Mouse (Mus musculus): ENCODE measurements around the gene Pik3ap1. TPM values are rescaled to one million over a fixed set of nuclear protein-coding genes. Genes with fewer than 3 reads are reported as not detected.

Pik3ap1 gene
- polyA plus RNA-seq, 1 experiment from 2014 or later: 8.6 TPM

GRCm38 (mm10) chr19:41303933-41304332 lies 81.0 kb downstream of the Pik3ap1 start:
- H3K27ac ChIP-seq (ENCODE audit: low read length): no peak overlapping the region
- 74% methylated on average over 3 of the region's 3 CpGs for WGBS
- H3K27me3 ChIP-seq (ENCODE audit: control insufficient read depth, insufficient read depth, low read length): no peaks in the 10 kb centered on the region
- H3K9me3 ChIP-seq (replicated peaks; ENCODE audit: control insufficient read depth, low read length): no peaks in the 10 kb centered on the region
- no peak for ATAC-seq (ENCODE audit: insufficient read depth, low FRiP score)
- H3K9ac ChIP-seq (ENCODE audit: low read length): no peak overlapping the region
- H3K4me1 ChIP-seq (ENCODE audit: control insufficient read depth, insufficient read depth, low read length): no peaks in the 10 kb centered on the region
- H3K4me3 ChIP-seq (replicated peaks; ENCODE audit: low read length): no peak overlapping the region
- no peaks in the 10 kb centered on the region for H3K36me3 ChIP-seq (ENCODE audit: control insufficient read depth, insufficient read depth, low read length)
- H3K4me2 ChIP-seq (ENCODE audit: low read depth, low read length): no peak overlapping the region

GRCm38 (mm10) chr19:41303433-41303832 lies 81.5 kb downstream of the Pik3ap1 start:
- WGBS: 51% methylated on average over 6 of the region's 6 CpGs
- no peak overlapping the region for H3K4me2 ChIP-seq (ENCODE audit: low read depth, low read length)

GRCm38 (mm10) chr19:41301856-41302255 lies 83.0 kb downstream of the Pik3ap1 start:
- Histone ChIP-seq H3K36me3 (ENCODE audit: control insufficient read depth, insufficient read depth, low read length) (no peaks in the 10 kb centered on the region), H3K9me3 (replicated peaks; ENCODE audit: control insufficient read depth, low read length) (no peaks in the 10 kb centered on the region), H3K4me3 (replicated peaks; ENCODE audit: low read length) (no peak overlapping the region), H3K4me2 (ENCODE audit: low read depth, low read length) (no peak overlapping the region), H3K27ac (ENCODE audit: low read length) (no peak overlapping the region), H3K27me3 (ENCODE audit: control insufficient read depth, insufficient read depth, low read length) (no peaks in the 10 kb centered on the region), H3K4me1 (ENCODE audit: control insufficient read depth, insufficient read depth, low read length) (no peaks in the 10 kb centered on the region), H3K9ac (ENCODE audit: low read length) (no peak overlapping the region)
- WGBS: 63% methylated on average over 6 of the region's 6 CpGs
- no peak for ATAC-seq (ENCODE audit: insufficient read depth, low FRiP score)

More at GRCm38 (mm10) chr19:41303433-41303832, 81.5 kb downstream of the Pik3ap1 start:
- Histone ChIP-seq H3K9ac (ENCODE audit: low read length) (no peak overlapping the region), H3K4me3 (replicated peaks; ENCODE audit: low read length) (no peak overlapping the region), H3K36me3 (ENCODE audit: control insufficient read depth, insufficient read depth, low read length) (no peaks in the 10 kb centered on the region), H3K4me1 (ENCODE audit: control insufficient read depth, insufficient read depth, low read length) (no peaks in the 10 kb centered on the region), H3K27ac (ENCODE audit: low read length) (no peak overlapping the region), H3K27me3 (ENCODE audit: control insufficient read depth, insufficient read depth, low read length) (no peaks in the 10 kb centered on the region), H3K9me3 (replicated peaks; ENCODE audit: control insufficient read depth, low read length) (no peaks in the 10 kb centered on the region)
- ATAC-seq (ENCODE audit: insufficient read depth, low FRiP score): no peak

GRCm38 (mm10) chr19:41299446-41299845 lies 85.5 kb downstream of the Pik3ap1 start:
- H3K4me2 ChIP-seq (ENCODE audit: low read depth, low read length): no peak overlapping the region
- no peaks in the 10 kb centered on the region for H3K36me3 ChIP-seq (ENCODE audit: control insufficient read depth, insufficient read depth, low read length)
- WGBS: 81% methylated on average over 8 of the region's 8 CpGs
- H3K4me3 ChIP-seq (replicated peaks; ENCODE audit: low read length): no peak overlapping the region
- no peak overlapping the region for H3K9ac ChIP-seq (ENCODE audit: low read length)
- H3K9me3 ChIP-seq (replicated peaks; ENCODE audit: control insufficient read depth, low read length): no peaks in the 10 kb centered on the region
- H3K27me3 ChIP-seq (ENCODE audit: control insufficient read depth, insufficient read depth, low read length): no peaks in the 10 kb centered on the region
- ATAC-seq (ENCODE audit: insufficient read depth, low FRiP score): no peak
- H3K4me1 ChIP-seq (ENCODE audit: control insufficient read depth, insufficient read depth, low read length): no peaks in the 10 kb centered on the region
- no peak overlapping the region for H3K27ac ChIP-seq (ENCODE audit: low read length)

- Histone ChIP-seq H3K9ac (ENCODE audit: low read length) (no peak overlapping the region), H3K4me2 (ENCODE audit: low read depth, low read length) (no peak overlapping the region), H3K36me3 (ENCODE audit: control insufficient read depth, insufficient read depth, low read length) (no peaks in the 10 kb centered on the region), H3K27me3 (ENCODE audit: control insufficient read depth, insufficient read depth, low read length) (no peaks in the 10 kb centered on the region), H3K27ac (ENCODE audit: low read length) (no peak overlapping the region), H3K4me3 (replicated peaks; ENCODE audit: low read length) (no peak overlapping the region), H3K4me1 (ENCODE audit: control insufficient read depth, insufficient read depth, low read length) (no peaks in the 10 kb centered on the region), H3K9me3 (replicated peaks; ENCODE audit: control insufficient read depth, low read length) (no peaks in the 10 kb centered on the region)
- no peak for ATAC-seq (ENCODE audit: insufficient read depth, low FRiP score)
- 61% methylated on average over 5 of the region's 5 CpGs for WGBS
Measured at GRCm38 (mm10) chr19:41290952-41291619, 93.8 kb downstream of the Pik3ap1 start.

- Histone ChIP-seq H3K36me3 (ENCODE audit: control insufficient read depth, insufficient read depth, low read length) (no peaks in the 10 kb centered on the region), H3K4me2 (ENCODE audit: low read depth, low read length) (no peak overlapping the region), H3K4me1 (ENCODE audit: control insufficient read depth, insufficient read depth, low read length) (0 out of 2 replicates have a peak, but pooled peaks cover 6% of the 10 kb centered on the region), H3K4me3 (replicated peaks; ENCODE audit: low read length) (no peak overlapping the region), H3K27ac (ENCODE audit: low read length) (no peak overlapping the region), H3K9ac (ENCODE audit: low read length) (no peak overlapping the region), H3K9me3 (replicated peaks; ENCODE audit: control insufficient read depth, low read length) (no peaks in the 10 kb centered on the region), H3K27me3 (ENCODE audit: control insufficient read depth, insufficient read depth, low read length) (no peaks in the 10 kb centered on the region)
- 77% methylated on average over 6 of the region's 6 CpGs for WGBS
- ATAC-seq (ENCODE audit: insufficient read depth, low FRiP score): no peak
Measured at GRCm38 (mm10) chr19:41288568-41288967, 96.3 kb downstream of the Pik3ap1 start.

- H3K4me2 ChIP-seq (ENCODE audit: low read depth, low read length): no peak overlapping the region
- ATAC-seq (ENCODE audit: insufficient read depth, low FRiP score): no peak
- no peaks in the 10 kb centered on the region for H3K36me3 ChIP-seq (ENCODE audit: control insufficient read depth, insufficient read depth, low read length)
- no peak overlapping the region for H3K9ac ChIP-seq (ENCODE audit: low read length)
- H3K27me3 ChIP-seq (ENCODE audit: control insufficient read depth, insufficient read depth, low read length): no peaks in the 10 kb centered on the region
- H3K9me3 ChIP-seq (replicated peaks; ENCODE audit: control insufficient read depth, low read length): no peaks in the 10 kb centered on the region
- H3K4me3 ChIP-seq (replicated peaks; ENCODE audit: low read length): no peak overlapping the region
- H3K27ac ChIP-seq (ENCODE audit: low read length): no peak overlapping the region
- H3K4me1 ChIP-seq (ENCODE audit: control insufficient read depth, insufficient read depth, low read length): 0 out of 2 replicates have a peak, but pooled peaks cover 6% of the 10 kb centered on the region
- WGBS: 83% methylated on average over 7 of the region's 7 CpGs
Measured at GRCm38 (mm10) chr19:41287224-41287623, 97.7 kb downstream of the Pik3ap1 start.

- ATAC-seq (ENCODE audit: insufficient read depth, low FRiP score): 0 out of 2 replicates have a peak, but pooled peaks have one; percentile 36
- Histone ChIP-seq H3K4me3 (replicated peaks; ENCODE audit: low read length) (no peak overlapping the region), H3K9me3 (replicated peaks; ENCODE audit: control insufficient read depth, low read length) (no peaks in the 10 kb centered on the region), H3K4me2 (ENCODE audit: low read depth, low read length) (no peak overlapping the region), H3K27ac (ENCODE audit: low read length) (no peak overlapping the region), H3K36me3 (ENCODE audit: control insufficient read depth, insufficient read depth, low read length) (no peaks in the 10 kb centered on the region), H3K9ac (ENCODE audit: low read length) (no peak overlapping the region), H3K27me3 (ENCODE audit: control insufficient read depth, insufficient read depth, low read length) (no peaks in the 10 kb centered on the region), H3K4me1 (ENCODE audit: control insufficient read depth, insufficient read depth, low read length) (0 out of 2 replicates have a peak, but pooled peaks cover 6% of the 10 kb centered on the region)
- 29% methylated on average over 6 of the region's 6 CpGs for WGBS
Measured at GRCm38 (mm10) chr19:41284515-41284914, 100.4 kb downstream of the Pik3ap1 start.

GRCm38 (mm10) chr19:41282718-41283117 lies 102.2 kb downstream of the Pik3ap1 start:
- no peaks in the 10 kb centered on the region for H3K27me3 ChIP-seq (ENCODE audit: control insufficient read depth, insufficient read depth, low read length)
- H3K4me1 ChIP-seq (ENCODE audit: control insufficient read depth, insufficient read depth, low read length): 0 out of 2 replicates have a peak, but pooled peaks cover 6% of the 10 kb centered on the region
- no peaks in the 10 kb centered on the region for H3K36me3 ChIP-seq (ENCODE audit: control insufficient read depth, insufficient read depth, low read length)
- no peak for ATAC-seq (ENCODE audit: insufficient read depth, low FRiP score)
- no peak overlapping the region for H3K9ac ChIP-seq (ENCODE audit: low read length)
- H3K9me3 ChIP-seq (replicated peaks; ENCODE audit: control insufficient read depth, low read length): no peaks in the 10 kb centered on the region
- 63% methylated on average over 5 of the region's 5 CpGs for WGBS
- H3K27ac ChIP-seq (ENCODE audit: low read length): no peak overlapping the region
- H3K4me3 ChIP-seq (replicated peaks; ENCODE audit: low read length): no peak overlapping the region
- H3K4me2 ChIP-seq (ENCODE audit: low read depth, low read length): no peak overlapping the region

Data from stomach, embryonic 16.5 days (tissue).